Mouse (Mus musculus) cortical plate, adult 2 months (tissue): ENCODE results near the gene Tas1r1.

Experiments used
- CTCF ChIP-seq: fragments of 200-500 bp; IDR thresholded peaks from 2 replicates; pipeline ENCODE4 v1.5.1; 2011; ENCODE audit warnings: mild to moderate bottlenecking, control low read depth, low read length; ENCODE audit not compliant: insufficient read depth; ENCODE audit errors: extremely low read depth
- POLR2A ChIP-seq: fragments of 200-500 bp; IDR thresholded peaks from 2 replicates; pipeline ENCODE4 v1.6.1; 2011; ENCODE audit warnings: mild to moderate bottlenecking, low read length, control low read depth; ENCODE audit not compliant: insufficient read depth; ENCODE audit errors: extremely low read depth

GRCm38 (mm10) chr4:152012109-152012508, 26.3 kb downstream of the Tas1r1 start:
- TF ChIP-seq CTCF = no peak
- TF ChIP-seq POLR2A = no peak
